Mouse (Mus musculus): ENCODE measurements around the gene Mrpl53. TPM values are rescaled to one million over a fixed set of nuclear protein-coding genes. Genes with fewer than 3 reads are reported as not detected.
"Not testable (repeated sequence)": the region's sequence is repeated elsewhere in the genome, so short reads cannot be mapped to it uniquely, and the experiment has no call there.

The Mrpl53 gene
- total RNA-seq, 2 experiments from 2014 or later, result 55.6 to 58.1 TPM

- DNase-seq (ENCODE audit: low spot score in 2 of 2), result no peak
Measured at GRCm38 (mm10) chr6:83145209-83145608, 36.4 kb downstream of the Mrpl53 start.

GRCm38 (mm10) chr6:83145805-83146204 is 37.0 kb downstream of the Mrpl53 start:
- DNase-seq (ENCODE audit: low spot score in 2 of 2), result no peak

- DNase-seq (ENCODE audit: low spot score in 2 of 2), result no peak
Measured at GRCm38 (mm10) chr6:83147280-83147679, 38.4 kb downstream of the Mrpl53 start.

- DNase-seq (ENCODE audit: low spot score in 2 of 2), result no peak
Measured at GRCm38 (mm10) chr6:83151721-83152120, 42.9 kb downstream of the Mrpl53 start.

- DNase-seq (ENCODE audit: low spot score in 2 of 2), result no peak
Measured at GRCm38 (mm10) chr6:83153038-83153437, 44.2 kb downstream of the Mrpl53 start.

GRCm38 (mm10) chr6:83153485-83153884 is 44.6 kb downstream of the Mrpl53 start:
- no peak for DNase-seq (ENCODE audit: low spot score in 2 of 2)

GRCm38 (mm10) chr6:83155552-83156238 is 46.9 kb downstream of the Mrpl53 start:
- no peak for DNase-seq (ENCODE audit: low spot score in 2 of 2)

GRCm38 (mm10) chr6:83156259-83156684 is 47.4 kb downstream of the Mrpl53 start, which contains the start of the genes Wdr54 and 1700003E16Rik:
Gene Wdr54 (minus strand): TSS chr6:83156397.
Gene 1700003E16Rik (plus strand): TSS chr6:83156404.
- peak; percentile 77 to 82 for DNase-seq (ENCODE audit: low spot score in 2 of 2)

GRCm38 (mm10) chr6:83159456-83159855 is 50.6 kb downstream of the Mrpl53 start:
- DNase-seq (ENCODE audit: low spot score in 2 of 2), result not testable (repeated sequence)

Small RNA genes lying within 50 kb of the gene (microRNA-seq; reads per million reads assigned to microRNA genes)
- 0 reads per million in 2 experiments for gene Mir3470a

Other genes with a start within 250 kb of the Mrpl53 start
- gene Sema4f, start 169.3 kb upstream of the Mrpl53 start, total RNA-seq (2021), result 10 to 100 TPM; 43.2 to 47.0 TPM
- not detected for gene M1ap, start 162.1 kb upstream of the Mrpl53 start, total RNA-seq (2021)
- 1 to 10 TPM; 1.6 to 2.4 TPM for gene Dok1, start 75.6 kb upstream of the Mrpl53 start, total RNA-seq (2021)
- gene Loxl3, start 74.9 kb upstream of the Mrpl53 start, total RNA-seq (2021), result 1 to 10 TPM; 3.0 to 5.7 TPM
- 100 to 1,000 TPM in 1 of 2 experiments, 10 to 100 TPM in 1; 92.7 to 115 TPM for gene Aup1, start 54.5 kb upstream of the Mrpl53 start, total RNA-seq (2021)
- gene Htra2, start 53.8 kb upstream of the Mrpl53 start, total RNA-seq (2021), result 10 to 100 TPM; 68.0 to 70.4 TPM
- gene Dqx1, start 51.2 kb upstream of the Mrpl53 start, total RNA-seq (2021), result under 1 TPM; 0.37 to 0.54 TPM
- not detected for gene Tlx2, start 38.7 kb upstream of the Mrpl53 start, total RNA-seq (2021)
- 10 to 100 TPM; 18.8 to 22.2 TPM for gene Pcgf1, start 31.2 kb upstream of the Mrpl53 start, total RNA-seq (2021)
- under 1 TPM; 0.42 to 0.46 TPM for gene Lbx2, start 22.7 kb upstream of the Mrpl53 start, total RNA-seq (2021)
- 10 to 100 TPM in 1 of 2 experiments, 1 to 10 TPM in 1; 5.9 to 12.0 TPM for gene Ccdc142, start 7.4 kb upstream of the Mrpl53 start, total RNA-seq (2021)
- gene Gm42688, start 7.4 kb upstream of the Mrpl53 start, total RNA-seq (2021), result 1 to 10 TPM; 7.2 to 8.1 TPM
- 10 to 100 TPM; 27.7 to 30.3 TPM for gene Mogs, start 6.5 kb downstream of the Mrpl53 start, total RNA-seq (2021)
- 10 to 100 TPM; 68.6 to 72.7 TPM for gene Wbp1, start 12.5 kb downstream of the Mrpl53 start, total RNA-seq (2021)
- gene Ino80b, start 16.4 kb downstream of the Mrpl53 start, total RNA-seq (2021), result 10 to 100 TPM; 21.6 to 22.6 TPM
- gene Rtkn, start 26.4 kb downstream of the Mrpl53 start, total RNA-seq (2021), result 10 to 100 TPM; 36.2 to 36.5 TPM
- 10 to 100 TPM; 21.5 to 28.1 TPM for gene Wdr54, start 47.4 kb downstream of the Mrpl53 start, total RNA-seq (2021)
- gene 1700003E16Rik, start 47.4 kb downstream of the Mrpl53 start, total RNA-seq (2021), result 10 to 100 TPM; 20.6 to 22.1 TPM
- gene Dctn1, start 56.9 kb downstream of the Mrpl53 start, total RNA-seq (2021), result 100 to 1,000 TPM; 360 to 362 TPM
- 1 to 10 TPM in 1 of 2 experiments, under 1 TPM in 1; 0.31 to 2.9 TPM for gene Slc4a5, start 110.8 kb downstream of the Mrpl53 start, total RNA-seq (2021)
- gene Mthfd2, start 216.9 kb downstream of the Mrpl53 start, total RNA-seq (2021), result 10 to 100 TPM; 10.3 to 11.3 TPM
- gene Mob1a, start 217.0 kb downstream of the Mrpl53 start, total RNA-seq (2021), result 10 to 100 TPM; 24.2 to 25.0 TPM
- gene Bola3, start 240.1 kb downstream of the Mrpl53 start, total RNA-seq (2021), result 10 to 100 TPM; 35.5 to 36.3 TPM